Mouse (Mus musculus): Measurements from ENCODE around the gene Flvcr1. TPM values are rescaled to one million over a fixed set of nuclear protein-coding genes. Genes with fewer than 3 reads are reported as not detected.

Flvcr1 gene
- total and polyA plus RNA-seq, 3 experiments = 4.2 to 4.7 (median 4.6) TPM

GRCm38 (mm10) chr1:191062781-191063485 lies 37.0 kb upstream of the Flvcr1 start, which contains the start of the genes Tatdn3 and Nsl1:
TSS of gene Tatdn3 (minus strand) at chr1:191062932.
TSS of gene Nsl1 (plus strand) at chr1:191063012.
- Histone ChIP-seq H3K27ac (peak within 1 kb of the TSS; percentile 71), H3K36me3 (ENCODE audit: control insufficient read depth, insufficient read depth, low read length) (no peaks in the 10 kb centered on the region), H3K79me2 (replicated peaks; ENCODE audit: control insufficient read depth, insufficient read depth, low read length) (no peaks in the 10 kb centered on the region), H3K4me1 (ENCODE audit: control insufficient read depth, insufficient read depth, low read length) (no peaks in the 10 kb centered on the region), H3K4me3 (peak within 1 kb of the TSS; percentile 83), H3K27me3 (ENCODE audit: control insufficient read depth, insufficient read depth, low read length) (no peaks in the 10 kb centered on the region), H3K9ac (ENCODE audit: low read depth, low read length) (peak within 1 kb of the TSS; percentile 85)
- WGBS = under 1% methylated on average over 56 of the region's 56 CpGs
- peak; percentile 91 to 97 for DNase-seq
- TF ChIP-seq CTCF (IDR thresholded peaks at IDR 0.05) (peak; percentile 61), POLR2A (IDR thresholded peaks at IDR 0.05; ENCODE audit: insufficient read depth, low read depth, low read length) (peak; percentile 76), EP300 (IDR thresholded peaks at IDR 0.05; ENCODE audit: insufficient read depth, low read depth, low read length) (0 out of 2 replicates have a peak, but pooled peaks have one; percentile 34)
- intact Hi-C loops (cut with DNase I) = loop anchor here (1.0 to 10.0 kb wide), 3 partner anchors 37 to 228 kb away; partner anchors contain the start of genes Angel2 and Flvcr1

DNA sequence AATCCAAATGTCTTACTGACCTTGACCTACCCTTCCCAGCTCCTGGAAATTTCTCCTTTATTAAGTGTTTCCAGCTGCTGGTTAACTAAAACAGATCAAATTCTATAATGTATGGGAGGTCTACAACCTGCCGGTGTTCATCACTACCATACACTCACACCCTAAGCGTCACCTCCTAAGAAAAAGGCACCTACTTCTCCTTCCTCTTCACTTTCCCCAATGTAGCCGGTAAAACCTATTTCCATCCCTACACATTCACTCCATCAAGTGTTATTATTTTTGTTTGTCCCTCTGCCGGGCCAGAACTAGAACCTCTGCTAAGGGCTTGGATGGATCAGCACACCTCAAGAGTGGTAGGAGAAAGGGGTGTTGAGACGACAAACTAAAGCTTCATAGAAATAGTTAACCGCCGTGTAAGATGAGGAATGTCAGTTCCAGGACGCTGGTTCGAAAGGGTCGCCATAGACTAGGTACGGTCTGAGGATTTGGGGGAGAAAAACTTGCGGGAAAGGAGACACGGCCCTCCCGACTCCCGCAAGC lies 36.4 kb upstream of the Flvcr1 start:
- 4% methylated on average over 15 of the region's 15 CpGs for WGBS
- H3K27me3 ChIP-seq (ENCODE audit: control insufficient read depth, insufficient read depth, low read length) = no peaks in the 10 kb centered on the region
- intact Hi-C loops (cut with DNase I) = loop anchor here (1.0 to 10.0 kb wide), 3 partner anchors 36 to 228 kb away; partner anchors contain the start of genes Angel2 and Flvcr1

DNA sequence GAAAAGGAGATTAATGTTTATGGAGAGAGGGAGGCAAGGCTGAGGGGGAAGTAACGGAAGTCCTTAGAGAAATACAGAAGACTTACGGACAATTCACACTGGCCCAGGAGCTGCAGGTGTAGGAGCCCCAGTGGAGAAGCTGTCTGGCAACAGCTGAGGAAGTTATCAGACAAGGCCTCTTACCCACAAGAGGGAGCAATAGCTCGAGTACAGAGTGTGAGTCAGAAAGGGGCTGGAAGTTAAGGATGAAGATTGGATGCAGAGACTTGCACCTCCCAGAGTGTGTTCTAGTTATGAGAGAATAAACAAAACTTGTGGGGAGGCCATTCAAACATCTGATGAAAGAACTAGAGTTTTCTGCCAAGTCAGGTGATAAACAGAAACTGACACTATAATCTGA lies 31.5 kb upstream of the Flvcr1 start:
- TF ChIP-seq POLR2A (IDR thresholded peaks at IDR 0.05; ENCODE audit: insufficient read depth, low read depth, low read length) (no peak), CTCF (IDR thresholded peaks at IDR 0.05) (0 out of 2 replicates have a peak, but pooled peaks have one; percentile 5), EP300 (IDR thresholded peaks at IDR 0.05; ENCODE audit: insufficient read depth, low read depth, low read length) (no peak)
- DNase-seq = no peak
- H3K4me3 ChIP-seq = no peak overlapping the region
- intact Hi-C loops (cut with DNase I) = no loop called here
- H3K4me1 ChIP-seq (ENCODE audit: control insufficient read depth, insufficient read depth, low read length) = no peaks in the 10 kb centered on the region
- no peak overlapping the region for H3K27ac ChIP-seq
- no peaks in the 10 kb centered on the region for H3K27me3 ChIP-seq (ENCODE audit: control insufficient read depth, insufficient read depth, low read length)
- WGBS = 68% methylated on average over 3 of the region's 3 CpGs
- H3K36me3 ChIP-seq (ENCODE audit: control insufficient read depth, insufficient read depth, low read length) = no peaks in the 10 kb centered on the region
- H3K79me2 ChIP-seq (replicated peaks; ENCODE audit: control insufficient read depth, insufficient read depth, low read length) = no peaks in the 10 kb centered on the region
- no peak overlapping the region for H3K9ac ChIP-seq (ENCODE audit: low read depth, low read length)

More for the DNA sequence above, 36.4 kb upstream of the Flvcr1 start:
- DNase-seq = no peak
- Histone ChIP-seq H3K4me3 (peak overlapping the region; percentile 83), H3K4me1 (ENCODE audit: control insufficient read depth, insufficient read depth, low read length) (no peaks in the 10 kb centered on the region), H3K9ac (ENCODE audit: low read depth, low read length) (peak overlapping the region; percentile 85), H3K27ac (peak overlapping the region; percentile 71), H3K36me3 (ENCODE audit: control insufficient read depth, insufficient read depth, low read length) (no peaks in the 10 kb centered on the region), H3K79me2 (replicated peaks; ENCODE audit: control insufficient read depth, insufficient read depth, low read length) (no peaks in the 10 kb centered on the region)
- TF ChIP-seq POLR2A (IDR thresholded peaks at IDR 0.05; ENCODE audit: insufficient read depth, low read depth, low read length) (no peak), EP300 (IDR thresholded peaks at IDR 0.05; ENCODE audit: insufficient read depth, low read depth, low read length) (no peak), CTCF (IDR thresholded peaks at IDR 0.05) (no peak)

DNA sequence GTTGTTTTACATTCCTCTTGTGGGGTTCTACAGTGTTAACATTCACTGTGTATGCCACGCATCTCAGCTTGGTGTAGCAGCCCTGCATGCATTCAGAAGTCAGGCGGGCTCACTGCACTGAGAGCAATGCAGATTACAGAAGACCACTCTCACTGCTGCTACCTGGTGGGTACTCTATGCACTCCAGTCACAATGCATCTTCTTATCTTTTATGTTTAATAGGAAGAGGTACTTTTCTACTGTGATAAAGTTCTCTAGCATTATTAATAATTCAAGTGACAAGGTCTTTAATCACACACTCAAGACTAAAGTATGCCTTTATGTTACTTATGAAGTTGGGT lies 29.5 kb upstream of the Flvcr1 start:
- no peak overlapping the region for H3K9ac ChIP-seq (ENCODE audit: low read depth, low read length)
- H3K4me3 ChIP-seq = no peak overlapping the region
- intact Hi-C loops (cut with DNase I) = no loop called here
- H3K79me2 ChIP-seq (replicated peaks; ENCODE audit: control insufficient read depth, insufficient read depth, low read length) = no peaks in the 10 kb centered on the region
- no peaks in the 10 kb centered on the region for H3K36me3 ChIP-seq (ENCODE audit: control insufficient read depth, insufficient read depth, low read length)
- DNase-seq = no peak
- H3K4me1 ChIP-seq (ENCODE audit: control insufficient read depth, insufficient read depth, low read length) = no peaks in the 10 kb centered on the region
- no peaks in the 10 kb centered on the region for H3K27me3 ChIP-seq (ENCODE audit: control insufficient read depth, insufficient read depth, low read length)
- WGBS = 81% methylated on average over 2 of the region's 2 CpGs
- H3K27ac ChIP-seq = no peak overlapping the region
- TF ChIP-seq EP300 (IDR thresholded peaks at IDR 0.05; ENCODE audit: insufficient read depth, low read depth, low read length) (no peak), POLR2A (IDR thresholded peaks at IDR 0.05; ENCODE audit: insufficient read depth, low read depth, low read length) (no peak), CTCF (IDR thresholded peaks at IDR 0.05) (no peak)

DNA sequence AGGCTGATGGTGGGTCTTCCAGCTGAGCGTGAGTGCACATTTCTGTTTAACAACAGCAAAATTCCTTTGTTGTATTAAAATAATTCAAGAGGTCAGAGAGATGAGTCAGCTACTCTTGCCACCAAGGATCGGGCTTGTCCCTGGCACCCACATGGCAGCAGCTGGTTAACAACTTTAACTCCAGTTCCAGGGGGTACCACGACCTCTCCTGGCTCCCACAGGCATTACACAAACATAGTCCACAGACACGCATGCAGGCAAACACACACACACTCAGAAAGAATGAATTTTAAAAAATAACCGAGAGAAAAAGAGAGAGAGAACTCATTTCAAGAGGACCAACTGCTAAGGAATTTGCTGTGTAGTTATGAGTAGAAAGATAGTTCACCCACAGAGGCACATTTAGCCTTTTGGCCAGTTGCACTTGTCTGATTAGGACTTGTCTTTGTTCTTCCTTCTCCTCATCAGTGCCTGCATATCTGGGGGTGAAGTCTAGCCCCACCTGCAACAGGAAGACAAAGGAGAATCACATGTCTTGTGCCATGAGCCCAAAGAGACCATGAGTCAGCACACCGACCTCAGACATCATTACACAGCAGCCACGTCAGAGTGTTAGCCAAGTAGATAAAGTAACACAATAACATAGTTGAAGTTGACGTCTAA lies 29.0 kb upstream of the Flvcr1 start:
- no peak for DNase-seq
- no peak overlapping the region for H3K4me3 ChIP-seq
- H3K4me1 ChIP-seq (ENCODE audit: control insufficient read depth, insufficient read depth, low read length) = no peaks in the 10 kb centered on the region
- no peaks in the 10 kb centered on the region for H3K79me2 ChIP-seq (replicated peaks; ENCODE audit: control insufficient read depth, insufficient read depth, low read length)
- 0 out of 2 replicates have a peak, but pooled peaks have one; percentile 17 for TF ChIP-seq CTCF (IDR thresholded peaks at IDR 0.05)
- TF ChIP-seq EP300 (IDR thresholded peaks at IDR 0.05; ENCODE audit: insufficient read depth, low read depth, low read length) = no peak
- TF ChIP-seq POLR2A (IDR thresholded peaks at IDR 0.05; ENCODE audit: insufficient read depth, low read depth, low read length) = no peak
- intact Hi-C loops (cut with DNase I) = no loop called here
- no peaks in the 10 kb centered on the region for H3K36me3 ChIP-seq (ENCODE audit: control insufficient read depth, insufficient read depth, low read length)
- no peak overlapping the region for H3K9ac ChIP-seq (ENCODE audit: low read depth, low read length)
- H3K27me3 ChIP-seq (ENCODE audit: control insufficient read depth, insufficient read depth, low read length) = no peaks in the 10 kb centered on the region
- 62% methylated on average over 8 of the region's 8 CpGs for WGBS
- no peak overlapping the region for H3K27ac ChIP-seq
